Mouse (Mus musculus): ENCODE results near the gene Lrrn4cl. TPM values are rescaled to one million over a fixed set of nuclear protein-coding genes. Genes with fewer than 3 reads are reported as not detected.
A peak's percentile ranks its signal among the peaks of the same experiment; 100 is the strongest.

The Lrrn4cl gene
- polyA plus RNA-seq, 1 experiment = 1.5 TPM

- Histone ChIP-seq H3K4me3 (ENCODE audit: insufficient read depth, low read depth, low read length) (peak overlapping the region; percentile 75), H3K27ac (ENCODE audit: insufficient read depth, low read depth, low read length) (peak overlapping the region; percentile 89), H3K27me3 (replicated peaks; ENCODE audit: control insufficient read depth, insufficient read depth, low read length) (no peaks in the 10 kb centered on the region), H3K36me3 (ENCODE audit: control insufficient read depth, insufficient read depth, low read length) (no peaks in the 10 kb centered on the region; the same call in 1 of the 2 replicates), H3K4me1 (ENCODE audit: control insufficient read depth, insufficient read depth, low read length) (peaks cover 20% of the 10 kb centered on the region)
- DNase-seq = peak; percentile 89
- no peak for TF ChIP-seq POLR2A (IDR thresholded peaks at IDR 0.05; ENCODE audit: low read depth, low read length)
- TF ChIP-seq CTCF (conservative IDR thresholded peaks at IDR 0.05; ENCODE audit: insufficient read depth, insufficient read length, low read depth, low read length) = no peak
- WGBS = 15% methylated on average over 15 of the region's 15 CpGs
Measured at GRCm38 (mm10) chr19:8838041-8838730, 12.4 kb upstream of the Lrrn4cl start.

GRCm38 (mm10) chr19:8839103-8839907 lies 11.3 kb upstream of the Lrrn4cl start, which contains the start of gene Gng3:
Gene Gng3, minus strand, starts transcription at chr19:8839194.
- Histone ChIP-seq H3K27ac (ENCODE audit: insufficient read depth, low read depth, low read length) (peak within 1 kb of the TSS; percentile 71; the same call in 1 of the 2 replicates), H3K4me3 (ENCODE audit: insufficient read depth, low read depth, low read length) (peak within 1 kb of the TSS; percentile 75), H3K27me3 (replicated peaks; ENCODE audit: control insufficient read depth, insufficient read depth, low read length) (no peaks in the 10 kb centered on the region), H3K36me3 (ENCODE audit: control insufficient read depth, insufficient read depth, low read length) (no peaks in the 10 kb centered on the region; the same call in 1 of the 2 replicates), H3K4me1 (ENCODE audit: control insufficient read depth, insufficient read depth, low read length) (peaks cover 20% of the 10 kb centered on the region)
- DNase-seq = no peak
- 80% methylated on average over 11 of the region's 11 CpGs for WGBS
- TF ChIP-seq CTCF (conservative IDR thresholded peaks at IDR 0.05; ENCODE audit: insufficient read depth, insufficient read length, low read depth, low read length) = no peak
- no peak for TF ChIP-seq POLR2A (IDR thresholded peaks at IDR 0.05; ENCODE audit: low read depth, low read length)

GRCm38 (mm10) chr19:8839908-8840791 lies 10.4 kb upstream of the Lrrn4cl start:
- H3K27ac ChIP-seq (ENCODE audit: insufficient read depth, low read depth, low read length) = peak overlapping the region; percentile 71
- WGBS = 20% methylated on average over 29 of the region's 29 CpGs

GRCm38 (mm10) chr19:8841012-8841411 lies 9.6 kb upstream of the Lrrn4cl start:
- Histone ChIP-seq H3K36me3 (ENCODE audit: control insufficient read depth, insufficient read depth, low read length) (no peaks in the 10 kb centered on the region; the same call in 1 of the 2 replicates), H3K4me1 (ENCODE audit: control insufficient read depth, insufficient read depth, low read length) (peaks cover 20% of the 10 kb centered on the region), H3K4me3 (ENCODE audit: insufficient read depth, low read depth, low read length) (peak overlapping the region; percentile 95), H3K27me3 (replicated peaks; ENCODE audit: control insufficient read depth, insufficient read depth, low read length) (no peaks in the 10 kb centered on the region), H3K27ac (ENCODE audit: insufficient read depth, low read depth, low read length) (0 out of 2 replicates have a peak overlapping the region, but pooled peaks have one; percentile 71)
- no peak for DNase-seq
- 81% methylated on average over 7 of the region's 7 CpGs for WGBS
- TF ChIP-seq POLR2A (IDR thresholded peaks at IDR 0.05; ENCODE audit: low read depth, low read length) = no peak

More at GRCm38 (mm10) chr19:8839908-8840791, 10.4 kb upstream of the Lrrn4cl start:
- peaks cover 20% of the 10 kb centered on the region for H3K4me1 ChIP-seq (ENCODE audit: control insufficient read depth, insufficient read depth, low read length)
- no peaks in the 10 kb centered on the region; the same call in 1 of the 2 replicates for H3K36me3 ChIP-seq (ENCODE audit: control insufficient read depth, insufficient read depth, low read length)
- TF ChIP-seq CTCF (conservative IDR thresholded peaks at IDR 0.05; ENCODE audit: insufficient read depth, insufficient read length, low read depth, low read length) (no peak), POLR2A (IDR thresholded peaks at IDR 0.05; ENCODE audit: low read depth, low read length) (peak; percentile 23)
- peak overlapping the region; percentile 95 for H3K4me3 ChIP-seq (ENCODE audit: insufficient read depth, low read depth, low read length)
- no peaks in the 10 kb centered on the region for H3K27me3 ChIP-seq (replicated peaks; ENCODE audit: control insufficient read depth, insufficient read depth, low read length)
- DNase-seq = peak; percentile 90

GRCm38 (mm10) chr19:8842961-8843360 lies 7.6 kb upstream of the Lrrn4cl start:
- peaks cover 1% of the 10 kb centered on the region; the same call in 1 of the 2 replicates for H3K36me3 ChIP-seq (ENCODE audit: control insufficient read depth, insufficient read depth, low read length)
- no peak overlapping the region for H3K4me3 ChIP-seq (ENCODE audit: insufficient read depth, low read depth, low read length)
- 91% methylated on average over 6 of the region's 6 CpGs for WGBS
- TF ChIP-seq CTCF (conservative IDR thresholded peaks at IDR 0.05; ENCODE audit: insufficient read depth, insufficient read length, low read depth, low read length) = no peak
- no peak for TF ChIP-seq POLR2A (IDR thresholded peaks at IDR 0.05; ENCODE audit: low read depth, low read length)
- DNase-seq = no peak
- no peak overlapping the region for H3K27ac ChIP-seq (ENCODE audit: insufficient read depth, low read depth, low read length)
- peaks cover 20% of the 10 kb centered on the region for H3K4me1 ChIP-seq (ENCODE audit: control insufficient read depth, insufficient read depth, low read length)
- H3K27me3 ChIP-seq (replicated peaks; ENCODE audit: control insufficient read depth, insufficient read depth, low read length) = no peaks in the 10 kb centered on the region

- no peaks in the 10 kb centered on the region for H3K27me3 ChIP-seq (replicated peaks; ENCODE audit: control insufficient read depth, insufficient read depth, low read length)
- peaks cover 1% of the 10 kb centered on the region; the same call in 1 of the 2 replicates for H3K36me3 ChIP-seq (ENCODE audit: control insufficient read depth, insufficient read depth, low read length)
- peak; percentile 83 for DNase-seq
- peaks cover 15% of the 10 kb centered on the region for H3K4me1 ChIP-seq (ENCODE audit: control insufficient read depth, insufficient read depth, low read length)
- no peak overlapping the region for H3K27ac ChIP-seq (ENCODE audit: insufficient read depth, low read depth, low read length)
- TF ChIP-seq CTCF (conservative IDR thresholded peaks at IDR 0.05; ENCODE audit: insufficient read depth, insufficient read length, low read depth, low read length) (peak; percentile 65), POLR2A (IDR thresholded peaks at IDR 0.05; ENCODE audit: low read depth, low read length) (no peak)
- no peak overlapping the region for H3K4me3 ChIP-seq (ENCODE audit: insufficient read depth, low read depth, low read length)
- WGBS = 62% methylated on average over 5 of the region's 5 CpGs
Measured at GRCm38 (mm10) chr19:8844371-8845129, 6.0 kb upstream of the Lrrn4cl start.

Measured in kidney, adult 2 months (tissue).